In the genomic region with DNA sequence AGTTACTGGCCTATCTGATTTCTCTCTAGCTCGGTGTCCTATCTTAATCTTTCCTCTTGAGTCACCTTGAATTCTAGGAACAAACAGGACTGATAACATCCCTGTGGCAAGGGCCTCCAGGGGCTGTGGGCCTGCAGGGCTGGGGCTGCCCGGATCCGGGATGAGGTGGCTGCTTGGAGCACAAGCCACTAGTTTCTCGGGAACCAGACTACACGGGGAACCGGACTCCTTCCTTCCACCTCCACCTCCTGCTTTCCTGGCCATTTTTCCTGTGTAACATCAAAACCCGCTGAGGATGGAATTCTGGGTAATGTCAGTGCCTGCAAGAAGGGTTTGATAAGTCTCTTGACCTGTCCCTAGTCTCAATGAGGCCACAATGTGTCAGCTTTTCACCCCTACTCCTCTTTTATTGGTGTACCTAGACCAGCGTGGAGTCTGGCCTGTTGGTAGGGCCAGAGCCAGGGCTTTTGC, we compare ENCODE assay signal across 8 mouse cellular contexts. TPM values are rescaled to one million over a fixed set of nuclear protein-coding genes. Genes with fewer than 3 reads are reported as not detected.
DNase-seq lines count a peak whose midpoint lies in the region; ATAC-seq and TF ChIP-seq lines count a peak whose summit lies in the region.

No protein-coding gene starts in this region.

- H3K36me3 ChIP-seq in hindbrain, embryonic 12.5 days: no peaks in the 10 kb centered on the region
- no peaks in the 10 kb centered on the region for H3K36me3 ChIP-seq in liver, embryonic 14.5 days (replicated peaks; ENCODE audit: control insufficient read depth, insufficient read depth, low read depth)

- no peak; the same call in 1 of the 2 replicates for TF ChIP-seq POLR2A in lung, adult 2 months (IDR thresholded peaks at IDR 0.05; ENCODE audit: borderline replicate concordance, extremely low read depth, low read depth, low read length)

- no peaks in the 10 kb centered on the region for H3K9me3 ChIP-seq in hindbrain, embryonic 12.5 days (replicated peaks)
- no peaks in the 10 kb centered on the region for H3K9me3 ChIP-seq in liver, embryonic 14.5 days (ENCODE audit: control insufficient read depth, low read length)

- 37% methylated on average over 8 of the region's 8 CpGs for WGBS in lung, adult 2 months
- 80% methylated on average over 8 of the region's 8 CpGs for WGBS in hindbrain, embryonic 12.5 days
- WGBS in liver, embryonic 14.5 days (ENCODE audit: insufficient replicate concordance): 48% methylated on average over 8 of the region's 8 CpGs

- intact Hi-C loops in gastrocnemius, postnatal 36 days (cut with DNase I): loop anchor here (5.0 kb wide), 1 partner anchor 38 kb away; the partner anchor contains the start of gene Tbcc

- H3K4me1 ChIP-seq in lung, adult 2 months (ENCODE audit: control insufficient read depth, insufficient read depth, low read length): peaks cover 22% of the 10 kb centered on the region
- H3K4me1 ChIP-seq in brown adipose tissue, adult 24 weeks (ENCODE audit: control insufficient read depth, insufficient read depth, insufficient read length, low read length): peaks cover 18% of the 10 kb centered on the region
- peaks cover 29% of the 10 kb centered on the region for H3K4me1 ChIP-seq in hindbrain, embryonic 12.5 days
- H3K4me1 ChIP-seq in liver, embryonic 14.5 days (replicated peaks; ENCODE audit: control insufficient read depth in 2 of 2, insufficient read depth in 2 of 2, low read length in 1 of 2): peaks cover 13 to 22% of the 10 kb centered on the region in 2 experiments

- H3K4me3 ChIP-seq in lung, adult 2 months (replicated peaks; ENCODE audit: extremely low read depth, low read depth, low read length): peak overlapping the region; percentile 2
- H3K4me3 ChIP-seq in brown adipose tissue, adult 24 weeks (ENCODE audit: insufficient read depth, low read depth, low read length): peak overlapping the region; percentile 27
- no peak overlapping the region for H3K4me3 ChIP-seq in hindbrain, embryonic 12.5 days
- H3K4me3 ChIP-seq in liver, embryonic 14.5 days (ENCODE audit: insufficient read depth in 1 of 2, low read depth in 2 of 2, low read length in 2 of 2): no peak overlapping the region

- TF ChIP-seq CTCF in lung, adult 2 months (IDR thresholded peaks at IDR 0.05; ENCODE audit: insufficient read depth, low read length): no peak
- TF ChIP-seq CTCF in liver, embryonic 14.5 days (IDR thresholded peaks at IDR 0.05; ENCODE audit: low read depth): no peak

- peak overlapping the region; percentile 63 for H3K4me2 ChIP-seq in hindbrain, embryonic 12.5 days (replicated peaks)
- H3K4me2 ChIP-seq in liver, embryonic 14.5 days (ENCODE audit: low read depth): peak overlapping the region; percentile 65; the same call in 1 of the 2 replicates

- peak; percentile 32 for DNase-seq in lung, adult 2 months
- DNase-seq in lung, postnatal 10 days: no peak
- DNase-seq in liver, embryonic 14.5 days (ENCODE audit: low read depth in 3 of 3, low spot score in 3 of 3): no peak
- DNase-seq in embryo, embryonic 11 days: no peak
- no peak for DNase-seq in gastrocnemius, postnatal 36 days
- no peak for DNase-seq in right cerebral cortex, postnatal 36 days (ENCODE audit: low spot score in 2 of 2)

- no peaks in the 10 kb centered on the region for H3K27me3 ChIP-seq in hindbrain, embryonic 12.5 days
- H3K27me3 ChIP-seq in liver, embryonic 14.5 days (ENCODE audit: control insufficient read depth, insufficient read depth, low read length): no peaks in the 10 kb centered on the region

- H3K27ac ChIP-seq in brown adipose tissue, adult 24 weeks (replicated peaks; ENCODE audit: low read depth, low read length): peak overlapping the region; percentile 69
- peak overlapping the region; percentile 58 for H3K27ac ChIP-seq in hindbrain, embryonic 12.5 days
- peak overlapping the region; percentile 57 for H3K27ac ChIP-seq in liver, embryonic 14.5 days

- no peak overlapping the region for H3K9ac ChIP-seq in hindbrain, embryonic 12.5 days
- no peak overlapping the region for H3K9ac ChIP-seq in liver, embryonic 14.5 days (replicated peaks)

- ATAC-seq in hindbrain, embryonic 12.5 days (ENCODE audit: low FRiP score): no peak
- no peak for ATAC-seq in liver, embryonic 14.5 days (ENCODE audit: insufficient read depth)

- no peak for TF ChIP-seq EP300 in liver, embryonic 14.5 days (IDR thresholded peaks at IDR 0.05; ENCODE audit: low read depth)

RNA-seq across cellular contexts. Expression of gene Bicral, which starts 3.6 kb away (rescaled TPM):
- polyA plus RNA-seq in lung, adult 2 months (2012; rRNA removed): 11.8 and 16.3 TPM in 2 replicates
- polyA plus RNA-seq in brown adipose tissue, adult 24 weeks (2012; ENCODE audit: insufficient read depth, insufficient read length, missing spikeins): 5.3 and 9.8 TPM in 2 replicates
- polyA plus RNA-seq in hindbrain, embryonic 12.5 days (2016; fragmentation: Nextera tagmentation; extraction: Ambion mirVana): 7.6 and 8.1 TPM in 2 replicates
- polyA plus RNA-seq in liver, embryonic 14.5 days (2012; rRNA removed): 2.5 and 3.0 TPM in 2 replicates
- polyA plus RNA-seq in liver, embryonic 14.5 days (2014; fragmentation: Nextera tagmentation; extraction: Ambion mirVana): 3.4 and 3.5 TPM in 2 replicates
- total RNA-seq in gastrocnemius, postnatal 36 days (2021): 10 to 100 TPM in 1 of 2 experiments, 1 to 10 TPM in 1; 8.2 to 12.1 TPM

RNA-seq across cellular contexts. Expression of gene Tbcc, which starts 35.8 kb away (rescaled TPM):
- polyA plus RNA-seq in lung, adult 2 months (2012; rRNA removed): 17.9 and 20.8 TPM in 2 replicates
- 10.1 TPM in 2 replicates for polyA plus RNA-seq in brown adipose tissue, adult 24 weeks (2012; ENCODE audit: insufficient read depth, insufficient read length, missing spikeins)
- 74.5 and 82.9 TPM in 2 replicates for polyA plus RNA-seq in hindbrain, embryonic 12.5 days (2016; fragmentation: Nextera tagmentation; extraction: Ambion mirVana)
- polyA plus RNA-seq in liver, embryonic 14.5 days (2012; rRNA removed): 9.3 and 9.4 TPM in 2 replicates
- polyA plus RNA-seq in liver, embryonic 14.5 days (2014; fragmentation: Nextera tagmentation; extraction: Ambion mirVana): 21.8 and 23.1 TPM in 2 replicates
- total RNA-seq in gastrocnemius, postnatal 36 days (2021): 1 to 10 TPM; 7.4 to 8.5 TPM

RNA-seq across cellular contexts. Expression of gene Prph2, which starts 55.6 kb away (rescaled TPM):
- not detected in 2 replicates for polyA plus RNA-seq in lung, adult 2 months (2012; rRNA removed)
- not detected in 2 replicates for polyA plus RNA-seq in brown adipose tissue, adult 24 weeks (2012; ENCODE audit: insufficient read depth, insufficient read length, missing spikeins)
- polyA plus RNA-seq in hindbrain, embryonic 12.5 days (2016; fragmentation: Nextera tagmentation; extraction: Ambion mirVana): not detected in 2 replicates
- polyA plus RNA-seq in liver, embryonic 14.5 days (2012; rRNA removed): not detected in 2 replicates
- polyA plus RNA-seq in liver, embryonic 14.5 days (2014; fragmentation: Nextera tagmentation; extraction: Ambion mirVana): not detected in 2 replicates
- total RNA-seq in gastrocnemius, postnatal 36 days (2021): not detected

Comparison
In these comparisons a context has a peak if more than half of its experiments do, and no peak if none do; other contexts are left out.
1. H3K4me3 ChIP-seq: peak in lung, adult 2 months (single experiment) and brown adipose tissue, adult 24 weeks (single experiment); none in hindbrain, embryonic 12.5 days (single experiment) and liver, embryonic 14.5 days (0 of 2).
2. Peak in every context shown above with its lines, with median percentiles within 50 percentile points of each other: H3K27ac ChIP-seq.